24 mouse cellular contexts compared by ENCODE assay signal in the genomic region with DNA sequence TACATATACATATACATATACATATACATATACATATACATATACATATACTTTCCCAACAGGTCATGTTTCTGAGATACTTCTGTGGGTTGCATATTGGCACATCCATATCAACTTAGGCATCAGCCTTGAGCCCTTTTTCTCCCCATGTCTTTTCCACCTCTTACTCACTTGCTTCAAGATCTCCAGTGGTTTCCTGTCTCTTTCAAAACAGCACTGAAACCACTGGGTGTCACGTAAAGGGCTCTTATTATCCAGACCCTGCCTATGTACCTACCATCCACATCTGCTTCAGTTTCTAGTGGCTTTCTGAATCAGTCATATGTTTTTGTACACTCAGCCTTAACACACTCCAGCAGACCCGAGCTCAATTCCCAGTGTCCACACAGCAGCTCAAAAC.
"Had no signal": no experiment of that assay in that cellular context is flagged by ENCODE, and none has a peak within 500 bp of the region (broad histone marks: within the 10 kb centered on the region; RNA-seq: fewer than 3 reads in every experiment).

No protein-coding gene starts in this region.

- H3K4me3 ChIP-seq: intestine, embryonic 15.5 days; left cerebral cortex, adult 2 months; midbrain, embryonic 10.5 days; midbrain, embryonic 13.5 days; myocyte; neural tube, embryonic 12.5 days; neural tube, embryonic 15.5 days had no signal

- H3K27ac ChIP-seq: intestine, embryonic 15.5 days; left cerebral cortex, adult 2 months; liver, embryonic 14.5 days; macrophage; midbrain, embryonic 10.5 days; midbrain, embryonic 13.5 days; neural tube, embryonic 12.5 days; neural tube, embryonic 15.5 days; stomach, postnatal 0 days had no signal

- H3K36me3 ChIP-seq: intestine, embryonic 15.5 days; midbrain, embryonic 10.5 days; midbrain, embryonic 13.5 days; neural tube, embryonic 12.5 days; neural tube, embryonic 15.5 days had no signal

- DNase-seq: kidney, adult 11 months; kidney, postnatal 36 days; layer of hippocampus, postnatal 36 days; liver, postnatal 0 days; lung, embryonic 14.5 days; right cerebral cortex, adult 18-20 months; right cerebral cortex, postnatal 14 days; right cerebral cortex, postnatal 4 days; thymus, adult 2 months; thymus, postnatal 25 days had no signal

- H3K9me3 ChIP-seq: intestine, embryonic 15.5 days; megakaryocyte, embryonic 14.5 days; midbrain, embryonic 10.5 days; midbrain, embryonic 13.5 days; neural tube, embryonic 12.5 days; neural tube, embryonic 15.5 days had no signal

- H3K27me3 ChIP-seq: intestine, embryonic 15.5 days; midbrain, embryonic 13.5 days; neural tube, embryonic 12.5 days; neural tube, embryonic 15.5 days had no signal

- ATAC-seq: intestine, embryonic 15.5 days; liver, postnatal 0 days; lung, postnatal 0 days; midbrain, embryonic 13.5 days; midbrain, embryonic 16.5 days had no signal

- H3K4me2 ChIP-seq: intestine, embryonic 15.5 days; liver, embryonic 11.5 days; lung, embryonic 14.5 days; midbrain, embryonic 13.5 days; neural tube, embryonic 12.5 days; neural tube, embryonic 15.5 days had no signal

- H3K9ac ChIP-seq: intestine, embryonic 15.5 days; liver, embryonic 14.5 days; liver, postnatal 0 days; lung, embryonic 14.5 days; midbrain, embryonic 13.5 days; neural tube, embryonic 12.5 days; neural tube, embryonic 15.5 days had no signal
